Mouse (Mus musculus) lung, postnatal 0 days (tissue): Measurements from ENCODE around the gene Hist2h2ab. TPM values are rescaled to one million over a fixed set of nuclear protein-coding genes. Genes with fewer than 3 reads are reported as not detected.

Source experiments
- ATAC-seq: fragments of 200-750 bp; cut with Nextera tagmentation; 2 replicates; pipeline ENCODE4 v1.8.0; 2017; ENCODE audit warnings: moderate library complexity
- DNase-seq: peaks from one replicate; pipeline ENCODE4 v3.0.0-alpha.2; 2016; ENCODE audit warnings: low spot score
- H3K27ac ChIP-seq: fragments of 300-500 bp; sonication (generic); 2 replicates; pipeline ENCODE4 v1.5.1; 2014; ENCODE audit warnings: antibody characterized with exemption, mild to moderate bottlenecking, low read length, mixed read lengths
- H3K27me3 ChIP-seq: fragments of 300-500 bp; sonication (generic); replicated peaks from 2 replicates; pipeline ENCODE4 v1.6.1; 2014; ENCODE audit warnings: low read length, mixed read lengths; ENCODE audit not compliant: insufficient read depth
- H3K36me3 ChIP-seq: fragments of 300-500 bp; sonication (generic); 2 replicates; pipeline ENCODE4 v1.6.1; 2014; ENCODE audit warnings: low read length, mixed read lengths; ENCODE audit not compliant: insufficient read depth
- H3K4me1 ChIP-seq: fragments of 300-500 bp; sonication (generic); 2 replicates; pipeline ENCODE4 v1.6.1; 2014; ENCODE audit warnings: antibody characterized with exemption, low read depth, low read length, mixed read lengths; ENCODE audit not compliant: insufficient read depth
- H3K4me2 ChIP-seq: fragments of 300-500 bp; sonication (generic); replicated peaks from 2 replicates; pipeline ENCODE4 v1.6.1; 2014; ENCODE audit warnings: low read depth, mild to moderate bottlenecking, low read length, moderate library complexity, mixed read lengths
- H3K4me3 ChIP-seq: fragments of 300-500 bp; sonication (generic); 2 replicates; pipeline ENCODE4 v1.5.1; 2014; ENCODE audit warnings: low read depth, low read length
- H3K9ac ChIP-seq: fragments of 300-500 bp; sonication (generic); replicated peaks from 2 replicates; pipeline ENCODE4 v1.6.1; 2014; ENCODE audit warnings: low read depth, mild to moderate bottlenecking
- H3K9me3 ChIP-seq: fragments of 300-500 bp; sonication (generic); 2 replicates; pipeline ENCODE4 v1.6.1; 2016; ENCODE audit warnings: low read length, mixed read lengths
- CTCF ChIP-seq: IDR thresholded peaks from 2 replicates; pipeline ENCODE4 v1.5.1; 2016; ENCODE audit warnings: antibody characterized with exemption, mild to moderate bottlenecking
- EP300 ChIP-seq: IDR thresholded peaks from 2 replicates; pipeline ENCODE4 v1.6.1; 2016; ENCODE audit warnings: antibody characterized with exemption, mild to moderate bottlenecking, control low read depth
- WGBS: fragments of 180-500 bp; shearing (Covaris S2); extraction: QIAGEN DNeasy Blood & Tissue Kit; methylation state at CpG from one replicate; pipeline ENCODE4 v1.1.7; 2014; 5-methylcytosine and 5-hydroxymethylcytosine counted together
- polyA plus RNA-seq: library from polyadenylated mRNA; unstranded; fragments of >200 nt; fragmentation: Nextera tagmentation; extraction: Ambion mirVana; gene quantifications from 2 replicates; pipeline ENCODE4 v1.2.1, GENCODE M21; 2015

Hist2h2ab gene
- 0.31 TPM in 1 of 2 replicates, not detected in the other for polyA plus RNA-seq

GRCm38 (mm10) chr3:96219661-96220130, at the start of gene Hist2h2ab, which contains the start of gene Bola1:
TSS of gene Hist2h2ab (plus strand) at chr3:96219865.
TSS of gene Bola1 (minus strand) at chr3:96219709.
- Histone ChIP-seq H3K27me3 (no peaks in the 10 kb centered on the region), H3K9ac (peak within 1 kb of the TSS; percentile 89), H3K27ac (peak within 1 kb of the TSS; percentile 98), H3K4me3 (peak within 1 kb of the TSS; percentile 64), H3K9me3 (no peaks in the 10 kb centered on the region), H3K36me3 (no peaks in the 10 kb centered on the region), H3K4me1 (peaks cover 9% of the 10 kb centered on the region; the same call in 1 of the 2 replicates), H3K4me2 (peak within 1 kb of the TSS; percentile 74)
- TF ChIP-seq EP300 (peak; percentile 60; the same call in 1 of the 2 replicates), CTCF (no peak)
- ATAC-seq (peak; percentile 72), DNase-seq (peak; percentile 97)
- WGBS = under 1% methylated on average over 36 of the region's 37 CpGs

- TF ChIP-seq EP300 (no peak), CTCF (no peak)
- no peaks in the 10 kb centered on the region for H3K27me3 ChIP-seq
- H3K9me3 ChIP-seq = no peaks in the 10 kb centered on the region
- peaks cover 19% of the 10 kb centered on the region; the same call in 1 of the 2 replicates for H3K4me1 ChIP-seq
- no peak overlapping the region for H3K4me2 ChIP-seq
- WGBS = 83% methylated on average over 4 of the region's 4 CpGs
- H3K27ac ChIP-seq = no peak overlapping the region
- ATAC-seq (no peak), DNase-seq (no peak)
- H3K36me3 ChIP-seq = 0 out of 2 replicates have a peak, but pooled peaks cover 5% of the 10 kb centered on the region
- no peak overlapping the region for H3K9ac ChIP-seq
- no peak overlapping the region for H3K4me3 ChIP-seq
These were observed 49.4 kb upstream of the Hist2h2ab start for GRCm38 (mm10) chr3:96170276-96170675.

DNA sequence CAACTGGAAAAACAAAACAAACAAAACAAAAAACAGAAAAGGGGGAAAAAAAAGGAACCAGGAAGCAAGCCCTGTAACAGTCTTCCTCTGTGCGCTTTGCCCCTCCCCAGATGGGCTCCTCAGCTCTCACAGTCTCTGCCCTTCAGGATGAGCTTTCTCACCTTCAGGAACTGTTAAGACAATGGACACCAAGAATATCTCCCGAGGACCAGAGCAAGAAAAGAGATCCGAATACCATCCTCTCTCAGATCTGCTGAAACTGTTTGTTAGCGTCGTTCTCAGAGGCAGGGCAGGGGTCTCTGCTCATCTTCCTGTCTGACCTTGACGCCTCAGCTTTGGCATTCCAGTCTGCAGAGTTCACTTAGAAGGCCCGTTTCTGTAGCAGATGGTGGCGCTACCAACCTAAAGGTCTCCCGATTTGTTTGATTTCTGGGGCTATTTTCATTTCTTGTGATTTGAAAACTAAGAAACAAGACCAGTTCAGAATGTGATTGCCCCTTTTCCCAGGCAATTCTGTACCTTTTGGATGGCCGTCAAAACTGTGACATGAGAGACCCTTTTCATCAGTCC, 48.6 kb upstream of the Hist2h2ab start:
- Histone ChIP-seq H3K9ac (0 out of 2 replicates have a peak overlapping the region, but pooled peaks have one; percentile 5), H3K4me2 (peak overlapping the region; percentile 87), H3K27ac (peak overlapping the region; percentile 99), H3K27me3 (no peaks in the 10 kb centered on the region), H3K9me3 (no peaks in the 10 kb centered on the region), H3K36me3 (0 out of 2 replicates have a peak, but pooled peaks cover 6% of the 10 kb centered on the region), H3K4me1 (peaks cover 19% of the 10 kb centered on the region; the same call in 1 of the 2 replicates), H3K4me3 (peak overlapping the region; percentile 81; the same call in 1 of the 2 replicates)
- 42% methylated on average over 10 of the region's 10 CpGs for WGBS
- peak; percentile 27 for DNase-seq
- TF ChIP-seq EP300 (no peak), CTCF (no peak)
- ATAC-seq = no peak

- DNase-seq (no peak), ATAC-seq (no peak; the same call in 1 of the 2 replicates)
These were observed 48.0 kb upstream of the Hist2h2ab start for GRCm38 (mm10) chr3:96171583-96172196.

GRCm38 (mm10) chr3:96172197-96173178, 47.2 kb upstream of the Hist2h2ab start, which contains the start of gene Sf3b4:
TSS of gene Sf3b4 (plus strand) at chr3:96172332.
- TF ChIP-seq EP300 (peak; percentile 59; the same call in 1 of the 2 replicates), CTCF (no peak)
- WGBS = under 1% methylated on average over 51 of the region's 58 CpGs
- ATAC-seq (peak; percentile 97), DNase-seq (peak; percentile 97)
- H3K27me3 ChIP-seq = no peaks in the 10 kb centered on the region
- peak within 1 kb of the TSS; percentile 67 for H3K9ac ChIP-seq
- H3K4me2 ChIP-seq = peak within 1 kb of the TSS; percentile 87
- peaks cover 19% of the 10 kb centered on the region; the same call in 1 of the 2 replicates for H3K4me1 ChIP-seq
- no peaks in the 10 kb centered on the region for H3K9me3 ChIP-seq
- peak within 1 kb of the TSS; percentile 99 for H3K27ac ChIP-seq
- peak within 1 kb of the TSS; percentile 81 for H3K4me3 ChIP-seq
- peaks cover 14% of the 10 kb centered on the region; the same call in 1 of the 2 replicates for H3K36me3 ChIP-seq

More at GRCm38 (mm10) chr3:96171583-96172196, 48.0 kb upstream of the Hist2h2ab start:
- peak overlapping the region; percentile 67 for H3K9ac ChIP-seq
- H3K36me3 ChIP-seq = 0 out of 2 replicates have a peak, but pooled peaks cover 12% of the 10 kb centered on the region
- H3K27ac ChIP-seq = peak overlapping the region; percentile 99
- H3K27me3 ChIP-seq = no peaks in the 10 kb centered on the region
- TF ChIP-seq CTCF (no peak), EP300 (no peak)
- 7% methylated on average over 18 of the region's 18 CpGs for WGBS
- peak overlapping the region; percentile 81 for H3K4me3 ChIP-seq
- H3K4me2 ChIP-seq = peak overlapping the region; percentile 87
- H3K4me1 ChIP-seq = peaks cover 19% of the 10 kb centered on the region; the same call in 1 of the 2 replicates
- no peaks in the 10 kb centered on the region for H3K9me3 ChIP-seq
